Mouse (Mus musculus): Measurements from ENCODE around the gene Elovl5. TPM values are rescaled to one million over a fixed set of nuclear protein-coding genes. Genes with fewer than 3 reads are reported as not detected.

Elovl5 gene
- 96.1 and 98.2 TPM in 2 replicates for polyA plus RNA-seq (2014; fragmentation: Nextera tagmentation; extraction: Ambion mirVana)

GRCm38 (mm10) chr9:77917074-77917621 is at the start of gene Elovl5:
Elovl5 (plus strand) TSS chr9:77917364.
- peak within 1 kb of the TSS; percentile 87 for H3K4me2 ChIP-seq (ENCODE audit: low read depth)

GRCm38 (mm10) chr9:77891501-77891900 is 25.7 kb upstream of the Elovl5 start:
- WGBS: 83% methylated on average over 4 of the region's 4 CpGs
- ATAC-seq (ENCODE audit: insufficient read depth, low FRiP score, low TSS enrichment): no peak
- H3K4me1 ChIP-seq (ENCODE audit: control insufficient read depth, insufficient read depth, low read length): no peaks in the 10 kb centered on the region

More at GRCm38 (mm10) chr9:77917074-77917621, at the start of gene Elovl5:
- DNase-seq (ENCODE audit: low spot score) (peak; percentile 97), ATAC-seq (ENCODE audit: insufficient read depth, low FRiP score, low TSS enrichment) (peak; percentile 96)
- Histone ChIP-seq H3K9ac (ENCODE audit: low read length) (peak within 1 kb of the TSS; percentile 87), H3K9me3 (ENCODE audit: control insufficient read depth, low read length) (no peaks in the 10 kb centered on the region), H3K36me3 (ENCODE audit: control insufficient read depth, insufficient read depth, low read length) (no peaks in the 10 kb centered on the region), H3K4me3 (ENCODE audit: low read depth, low read length) (peak within 1 kb of the TSS; percentile 94), H3K27me3 (ENCODE audit: control insufficient read depth, insufficient read depth, low read length) (no peaks in the 10 kb centered on the region), H3K4me1 (ENCODE audit: control insufficient read depth, insufficient read depth, low read length) (peaks cover 16% of the 10 kb centered on the region), H3K27ac (ENCODE audit: low read depth, low read length) (peak within 1 kb of the TSS; percentile 84)
- under 1% methylated on average over 42 of the region's 42 CpGs for WGBS

GRCm38 (mm10) chr9:77898551-77898950 is 18.6 kb upstream of the Elovl5 start:
- no peak overlapping the region for H3K27ac ChIP-seq (ENCODE audit: low read depth, low read length)
- no peaks in the 10 kb centered on the region for H3K9me3 ChIP-seq (ENCODE audit: control insufficient read depth, low read length)
- DNase-seq (ENCODE audit: low spot score) (no peak), ATAC-seq (ENCODE audit: insufficient read depth, low FRiP score, low TSS enrichment) (no peak)
- no peak overlapping the region for H3K4me2 ChIP-seq (ENCODE audit: low read depth)
- no peak overlapping the region for H3K4me3 ChIP-seq (ENCODE audit: low read depth, low read length)
- H3K9ac ChIP-seq (ENCODE audit: low read length): no peak overlapping the region
- no peaks in the 10 kb centered on the region for H3K27me3 ChIP-seq (ENCODE audit: control insufficient read depth, insufficient read depth, low read length)
- H3K36me3 ChIP-seq (ENCODE audit: control insufficient read depth, insufficient read depth, low read length): no peaks in the 10 kb centered on the region
- WGBS: 73% methylated on average over 7 of the region's 7 CpGs
- no peaks in the 10 kb centered on the region for H3K4me1 ChIP-seq (ENCODE audit: control insufficient read depth, insufficient read depth, low read length)

More at GRCm38 (mm10) chr9:77891501-77891900, 25.7 kb upstream of the Elovl5 start:
- Histone ChIP-seq H3K9me3 (ENCODE audit: control insufficient read depth, low read length) (no peaks in the 10 kb centered on the region), H3K27me3 (ENCODE audit: control insufficient read depth, insufficient read depth, low read length) (no peaks in the 10 kb centered on the region), H3K9ac (ENCODE audit: low read length) (no peak overlapping the region), H3K4me2 (ENCODE audit: low read depth) (no peak overlapping the region), H3K27ac (ENCODE audit: low read depth, low read length) (no peak overlapping the region), H3K36me3 (ENCODE audit: control insufficient read depth, insufficient read depth, low read length) (no peaks in the 10 kb centered on the region), H3K4me3 (ENCODE audit: low read depth, low read length) (no peak overlapping the region)
- DNase-seq (ENCODE audit: low spot score): no peak

- H3K9me3 ChIP-seq (ENCODE audit: control insufficient read depth, low read length): no peaks in the 10 kb centered on the region
- H3K27ac ChIP-seq (ENCODE audit: low read depth, low read length): no peak overlapping the region
- H3K27me3 ChIP-seq (ENCODE audit: control insufficient read depth, insufficient read depth, low read length): no peaks in the 10 kb centered on the region
- no peak for ATAC-seq (ENCODE audit: insufficient read depth, low FRiP score, low TSS enrichment)
- 96% methylated on average over 2 of the region's 2 CpGs for WGBS
- H3K36me3 ChIP-seq (ENCODE audit: control insufficient read depth, insufficient read depth, low read length): no peaks in the 10 kb centered on the region
- no peak overlapping the region for H3K9ac ChIP-seq (ENCODE audit: low read length)
- no peak overlapping the region for H3K4me2 ChIP-seq (ENCODE audit: low read depth)
- H3K4me3 ChIP-seq (ENCODE audit: low read depth, low read length): no peak overlapping the region
- H3K4me1 ChIP-seq (ENCODE audit: control insufficient read depth, insufficient read depth, low read length): no peaks in the 10 kb centered on the region
- no peak for DNase-seq (ENCODE audit: low spot score)
These were observed 13.0 kb upstream of the Elovl5 start for GRCm38 (mm10) chr9:77904133-77904532.

GRCm38 (mm10) chr9:77909572-77910269 is 7.4 kb upstream of the Elovl5 start:
- Histone ChIP-seq H3K4me2 (ENCODE audit: low read depth) (peak overlapping the region; percentile 63), H3K36me3 (ENCODE audit: control insufficient read depth, insufficient read depth, low read length) (no peaks in the 10 kb centered on the region), H3K4me3 (ENCODE audit: low read depth, low read length) (peak overlapping the region; percentile 66), H3K9ac (ENCODE audit: low read length) (peak overlapping the region; percentile 79), H3K9me3 (ENCODE audit: control insufficient read depth, low read length) (no peaks in the 10 kb centered on the region), H3K4me1 (ENCODE audit: control insufficient read depth, insufficient read depth, low read length) (peaks cover 2% of the 10 kb centered on the region), H3K27me3 (ENCODE audit: control insufficient read depth, insufficient read depth, low read length) (no peaks in the 10 kb centered on the region), H3K27ac (ENCODE audit: low read depth, low read length) (peak overlapping the region; percentile 91)
- WGBS: 19% methylated on average over 10 of the region's 10 CpGs
- DNase-seq (ENCODE audit: low spot score): peak; percentile 42
- no peak; the same call in 1 of the 2 replicates for ATAC-seq (ENCODE audit: insufficient read depth, low FRiP score, low TSS enrichment)

GRCm38 (mm10) chr9:77910270-77911240 is 6.6 kb upstream of the Elovl5 start:
- peak; percentile 93 for DNase-seq (ENCODE audit: low spot score)
- peak overlapping the region; percentile 79 for H3K9ac ChIP-seq (ENCODE audit: low read length)
- no peaks in the 10 kb centered on the region for H3K9me3 ChIP-seq (ENCODE audit: control insufficient read depth, low read length)
- H3K4me3 ChIP-seq (ENCODE audit: low read depth, low read length): peak overlapping the region; percentile 66
- H3K27me3 ChIP-seq (ENCODE audit: control insufficient read depth, insufficient read depth, low read length): no peaks in the 10 kb centered on the region
- H3K4me1 ChIP-seq (ENCODE audit: control insufficient read depth, insufficient read depth, low read length): peaks cover 2% of the 10 kb centered on the region
- H3K4me2 ChIP-seq (ENCODE audit: low read depth): peak overlapping the region; percentile 63
- peak overlapping the region; percentile 91 for H3K27ac ChIP-seq (ENCODE audit: low read depth, low read length)
- H3K36me3 ChIP-seq (ENCODE audit: control insufficient read depth, insufficient read depth, low read length): no peaks in the 10 kb centered on the region
- ATAC-seq (ENCODE audit: insufficient read depth, low FRiP score, low TSS enrichment): peak; percentile 98
- under 1% methylated on average over 67 of the region's 68 CpGs for WGBS

- peak overlapping the region; percentile 91 for H3K27ac ChIP-seq (ENCODE audit: low read depth, low read length)
- ATAC-seq (ENCODE audit: insufficient read depth, low FRiP score, low TSS enrichment) (no peak), DNase-seq (ENCODE audit: low spot score) (no peak)
- H3K4me3 ChIP-seq (ENCODE audit: low read depth, low read length): peak overlapping the region; percentile 66
- H3K4me2 ChIP-seq (ENCODE audit: low read depth): peak overlapping the region; percentile 63
- no peaks in the 10 kb centered on the region for H3K9me3 ChIP-seq (ENCODE audit: control insufficient read depth, low read length)
- H3K9ac ChIP-seq (ENCODE audit: low read length): no peak overlapping the region
- H3K36me3 ChIP-seq (ENCODE audit: control insufficient read depth, insufficient read depth, low read length): no peaks in the 10 kb centered on the region
- no peaks in the 10 kb centered on the region for H3K27me3 ChIP-seq (ENCODE audit: control insufficient read depth, insufficient read depth, low read length)
- 57% methylated on average over 7 of the region's 7 CpGs for WGBS
- H3K4me1 ChIP-seq (ENCODE audit: control insufficient read depth, insufficient read depth, low read length): peaks cover 2% of the 10 kb centered on the region
These were observed 5.5 kb upstream of the Elovl5 start for GRCm38 (mm10) chr9:77911508-77912229.

- Histone ChIP-seq H3K9me3 (ENCODE audit: control insufficient read depth, low read length) (no peaks in the 10 kb centered on the region), H3K4me3 (ENCODE audit: low read depth, low read length) (no peak overlapping the region), H3K27ac (ENCODE audit: low read depth, low read length) (no peak overlapping the region), H3K4me1 (ENCODE audit: control insufficient read depth, insufficient read depth, low read length) (peaks cover 2% of the 10 kb centered on the region), H3K4me2 (ENCODE audit: low read depth) (no peak overlapping the region; the same call in 1 of the 2 replicates), H3K36me3 (ENCODE audit: control insufficient read depth, insufficient read depth, low read length) (no peaks in the 10 kb centered on the region), H3K27me3 (ENCODE audit: control insufficient read depth, insufficient read depth, low read length) (no peaks in the 10 kb centered on the region), H3K9ac (ENCODE audit: low read length) (no peak overlapping the region)
- ATAC-seq (ENCODE audit: insufficient read depth, low FRiP score, low TSS enrichment) (no peak), DNase-seq (ENCODE audit: low spot score) (no peak)
- WGBS: 87% methylated on average over 6 of the region's 6 CpGs
These were observed 4.9 kb upstream of the Elovl5 start for GRCm38 (mm10) chr9:77912246-77912645.

Measured in neural tube, embryonic 11.5 days (tissue).